Mouse (Mus musculus): ENCODE results near the gene Wdr90.
A peak's percentile ranks its signal among the peaks of the same experiment; 100 is the strongest.

Gene Wdr90

DNA sequence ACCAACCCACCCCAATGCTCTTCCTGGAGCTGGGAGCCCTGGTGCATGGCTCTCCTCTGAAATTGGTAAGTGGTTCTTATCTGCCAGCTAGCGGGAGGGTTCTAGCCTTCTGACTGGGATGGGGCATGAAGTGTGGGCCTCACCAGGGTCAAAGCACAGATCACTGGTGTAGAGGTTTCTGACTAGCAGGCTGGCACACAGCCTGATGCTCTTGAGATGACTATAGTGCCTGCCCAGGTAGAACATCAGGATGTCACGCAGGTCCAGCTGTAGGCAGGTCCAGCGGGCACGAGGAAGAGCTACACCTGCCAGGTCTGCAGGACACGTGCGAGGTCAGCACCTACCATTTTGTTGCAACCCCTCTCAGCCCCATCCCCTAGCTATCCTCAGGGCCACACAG, 1.1 kb downstream of the Wdr90 start:
- DNase-seq (ENCODE audit: low spot score in 2 of 2), result no peak

DNA sequence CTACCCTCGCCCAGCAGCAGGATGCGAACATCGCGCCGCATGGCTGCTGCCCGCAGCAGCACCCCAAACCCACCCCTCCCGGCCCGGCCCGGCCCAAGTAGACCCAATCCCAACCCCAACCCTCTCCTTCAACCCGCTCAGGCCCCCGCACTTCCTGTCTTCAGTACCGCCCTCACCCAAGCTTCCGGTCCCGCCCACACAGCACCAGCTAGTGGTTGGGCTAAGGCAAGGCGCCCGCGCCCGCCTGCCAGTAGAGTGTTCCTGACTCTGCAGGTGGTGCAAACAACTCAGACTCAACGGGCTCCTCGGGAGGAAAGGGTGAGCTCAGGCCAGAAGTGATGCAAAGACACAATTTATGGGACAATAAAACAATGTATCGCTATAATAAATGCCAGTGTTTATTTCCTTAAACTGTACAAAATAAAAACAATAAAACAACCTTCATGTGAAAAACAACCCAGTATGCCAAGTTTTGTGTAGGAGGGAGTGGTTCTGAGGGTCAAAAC, 16.9 kb downstream of the Wdr90 start, which contains the start of gene Rhot2:
TSS of gene Rhot2 (minus strand) at position 456 of the 506 bp plus-strand sequence.
- DNase-seq (ENCODE audit: low spot score in 2 of 2), result peak; percentile 95 to 96

DNA sequence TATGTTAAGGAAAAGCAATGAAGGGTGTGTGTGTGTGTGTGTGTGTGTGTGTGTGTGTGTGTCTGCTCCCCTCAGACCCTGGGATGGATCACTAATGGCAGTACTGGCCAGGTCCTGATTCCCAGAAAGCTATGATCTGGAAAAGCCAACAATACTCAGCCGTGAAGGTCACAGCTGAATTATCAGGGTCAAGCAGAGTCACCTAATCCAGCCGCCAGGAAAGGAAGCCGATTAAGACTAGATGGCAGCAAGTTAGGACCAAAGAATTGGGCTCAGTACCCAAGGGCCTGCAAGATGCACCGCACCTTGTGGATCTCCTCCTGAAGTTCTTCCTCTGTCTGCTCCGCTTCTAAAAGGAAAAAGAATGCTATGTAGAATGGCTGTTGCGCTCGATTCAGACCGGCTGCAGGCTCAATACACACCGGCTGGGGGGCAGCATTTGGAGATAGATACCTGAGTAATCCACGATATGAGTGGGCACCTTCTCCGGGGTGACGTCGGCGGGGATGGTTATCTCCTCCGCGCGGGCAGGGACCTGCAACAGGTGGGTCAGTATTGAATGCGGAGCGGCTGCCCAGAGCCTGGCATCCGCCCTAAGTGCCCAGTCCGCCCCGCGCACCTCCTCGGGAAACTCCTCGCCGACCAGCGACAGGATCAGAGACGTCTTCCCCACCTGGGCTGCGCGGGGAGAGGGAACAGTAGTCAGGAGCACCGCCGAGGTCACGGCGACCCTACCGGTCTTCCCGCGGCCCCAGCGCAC, 17.5 kb downstream of the Wdr90 start:
- peak in 1 of 2 experiments; percentile 57 for DNase-seq (ENCODE audit: low spot score in 2 of 2)

DNA sequence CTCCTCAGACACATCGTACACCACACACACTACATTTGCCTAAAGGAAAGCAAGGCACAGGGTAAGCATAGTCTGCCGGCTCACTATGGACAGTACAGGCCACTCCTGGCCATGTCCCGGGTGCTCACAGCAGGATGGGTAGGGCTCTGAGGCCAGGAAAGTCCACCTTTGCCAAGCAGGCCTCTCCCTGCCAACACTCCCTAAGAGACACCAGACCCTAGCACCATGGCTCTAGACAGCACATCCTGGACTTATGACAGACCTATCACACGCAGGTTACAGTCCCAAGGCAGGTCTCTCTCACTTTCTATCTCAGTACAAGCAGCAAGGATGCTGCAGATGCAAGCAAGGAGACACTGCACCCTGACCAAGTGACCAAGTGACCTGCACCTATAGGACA, 18.2 kb downstream of the Wdr90 start:
- no peak for DNase-seq (ENCODE audit: low spot score in 2 of 2)

DNA sequence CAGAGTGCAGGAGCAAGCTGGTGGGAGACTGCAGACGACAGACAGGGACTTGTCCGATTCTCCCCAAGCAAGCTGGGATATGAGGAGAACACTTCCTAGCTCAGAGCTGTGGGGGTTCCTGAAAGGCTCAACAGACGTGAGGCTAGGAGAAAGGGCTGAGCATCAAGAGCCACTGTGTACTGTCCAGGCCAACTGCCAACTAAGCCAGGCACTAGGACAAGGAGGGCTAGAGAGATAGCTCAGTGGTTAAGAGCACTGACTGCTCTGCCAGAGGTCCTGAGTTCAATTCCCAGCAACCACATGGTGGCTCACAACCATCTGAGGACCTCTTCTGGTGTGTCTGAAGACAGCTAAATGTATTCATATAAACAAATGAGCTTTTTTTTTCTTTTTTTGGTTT, 18.8 kb downstream of the Wdr90 start:
- no peak for DNase-seq (ENCODE audit: low spot score in 2 of 2)

DNA sequence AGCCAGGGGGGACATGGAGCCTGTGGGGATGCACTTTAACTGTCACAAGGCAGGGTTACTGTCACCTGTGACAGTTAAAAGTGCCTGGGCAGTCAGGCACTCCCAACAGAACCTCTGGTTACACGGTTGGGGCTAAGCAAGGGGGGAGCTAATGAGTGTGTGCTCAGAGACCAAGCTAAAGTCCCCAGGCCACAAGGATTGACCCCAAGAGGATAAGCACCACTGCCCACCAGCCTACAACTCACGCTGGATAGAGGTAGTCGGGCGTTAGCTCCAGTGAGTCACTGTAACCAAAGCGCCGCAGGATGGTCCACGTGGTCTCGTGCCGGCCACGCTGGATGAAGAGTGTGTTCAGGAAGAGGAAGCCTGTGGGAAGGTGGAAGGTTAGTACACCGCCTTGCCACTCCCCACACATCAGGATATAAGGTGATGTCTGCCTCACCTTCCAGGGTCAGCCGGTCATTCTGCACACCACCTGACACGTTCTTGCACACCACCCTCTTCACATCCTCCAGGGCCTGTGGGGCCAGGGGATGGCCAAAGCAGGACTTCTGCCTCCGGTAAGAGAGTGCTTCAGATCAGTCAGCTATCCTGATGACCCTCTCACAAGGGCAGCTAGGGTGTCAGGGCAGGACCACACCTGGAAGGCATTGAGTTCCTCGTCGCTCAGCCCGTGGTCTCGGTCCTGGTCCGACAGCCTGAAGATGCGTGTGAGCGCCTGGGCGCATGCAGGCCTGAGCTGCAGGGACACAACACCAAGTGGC, 20.0 kb downstream of the Wdr90 start, which contains the start of gene Gm20683:
TSS of gene Gm20683 (minus strand) at position 647 of the 764 bp plus-strand sequence.
- no peak for DNase-seq (ENCODE audit: low spot score in 2 of 2)

DNA sequence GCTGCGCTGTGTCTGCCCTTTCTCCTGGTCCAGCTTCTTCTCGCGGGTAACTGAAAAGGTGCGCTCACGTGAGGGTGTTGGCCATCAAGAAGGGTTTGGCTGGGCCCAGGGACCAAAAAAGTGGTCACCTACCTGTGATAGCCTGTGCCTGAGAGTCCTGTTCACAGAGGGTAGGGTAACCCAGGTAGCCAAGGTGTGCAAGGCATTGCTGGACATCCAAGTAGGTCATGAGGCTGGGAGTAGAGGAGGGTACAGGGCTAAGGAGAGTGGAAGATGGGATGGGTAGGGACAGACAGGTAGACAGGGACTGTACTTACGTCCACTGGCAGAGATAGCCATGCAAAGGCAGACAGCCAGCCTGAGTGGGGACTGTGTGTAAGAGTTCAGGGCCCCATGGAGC, 20.8 kb downstream of the Wdr90 start:
- no peak for DNase-seq (ENCODE audit: low spot score in 2 of 2)

DNA sequence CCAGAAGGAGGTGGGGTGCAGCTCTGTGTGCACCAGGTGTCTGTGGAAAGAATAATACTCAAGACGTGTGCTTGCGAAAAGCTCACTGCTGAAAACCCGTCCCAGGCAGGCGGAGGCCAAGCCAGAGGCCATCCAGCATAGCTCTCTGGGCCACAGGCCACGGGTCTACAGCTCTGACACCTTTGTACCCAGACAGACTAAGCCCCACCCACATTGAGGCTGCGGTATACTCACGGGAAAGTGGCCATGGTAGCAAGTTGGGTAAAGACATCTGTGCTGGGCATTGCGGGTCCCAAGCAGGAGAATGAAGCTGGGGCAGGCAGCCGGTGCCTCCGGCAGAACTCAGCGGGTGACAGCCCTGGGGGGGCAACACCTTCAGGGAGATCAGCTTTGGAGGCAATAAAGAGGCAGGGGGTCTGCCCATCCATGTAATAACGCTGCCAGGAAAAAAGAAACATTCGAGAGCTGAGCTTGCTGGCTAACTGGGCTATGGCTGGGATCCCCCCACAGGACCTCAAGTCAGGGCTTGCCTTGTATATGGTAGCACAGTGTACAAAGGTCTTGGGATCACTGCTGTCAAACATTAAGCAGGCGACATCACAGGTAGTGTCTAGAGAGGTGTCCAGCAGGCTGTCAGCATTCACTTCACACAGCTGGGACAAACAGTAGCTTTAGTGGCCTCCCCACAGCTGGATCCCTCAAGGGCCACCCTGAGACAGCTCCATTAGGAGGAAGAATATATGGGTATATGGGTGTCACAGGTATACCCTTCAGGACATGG, 21.7 kb downstream of the Wdr90 start:
- no peak for DNase-seq (ENCODE audit: low spot score in 2 of 2)

DNA sequence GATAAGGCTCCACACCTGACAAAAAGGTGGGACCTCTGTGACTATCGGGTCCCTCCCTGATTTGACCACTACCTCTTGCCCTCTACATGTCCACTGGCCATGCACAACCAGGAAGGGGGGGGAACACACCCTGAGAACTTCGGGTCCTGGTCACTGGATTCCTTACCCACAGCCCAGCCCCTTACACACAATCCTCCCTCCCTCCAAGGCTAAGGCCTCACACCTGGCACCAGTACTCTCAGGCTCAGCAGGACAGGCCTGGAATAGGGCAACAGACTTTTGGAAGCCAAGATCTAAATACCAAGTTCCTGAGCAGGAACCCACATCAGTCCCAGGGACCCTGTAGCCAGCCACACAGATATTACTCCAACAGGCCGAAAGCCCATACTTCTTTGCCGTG, 22.4 kb downstream of the Wdr90 start:
- no peak for DNase-seq (ENCODE audit: low spot score in 2 of 2)

DNA sequence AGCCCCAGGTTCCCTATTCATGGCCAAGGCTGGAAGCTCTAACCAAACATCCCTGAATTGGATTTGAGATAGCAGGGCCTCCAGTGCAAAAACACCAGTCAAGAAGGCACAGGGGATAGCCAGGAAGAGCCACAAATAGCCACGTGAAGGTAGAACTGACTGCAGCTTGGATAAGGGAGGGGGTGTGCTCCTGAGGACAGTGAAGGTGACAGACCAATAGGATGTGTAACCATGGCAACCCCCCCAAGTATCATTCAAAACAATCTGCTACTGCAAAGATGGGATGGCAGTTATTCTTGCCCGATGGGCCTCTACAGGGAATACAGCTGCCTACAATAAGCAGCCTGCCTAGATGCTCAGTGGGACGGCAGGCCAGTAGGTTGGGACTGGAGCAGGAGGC, 23.8 kb downstream of the Wdr90 start:
- DNase-seq (ENCODE audit: low spot score in 2 of 2), result peak in 1 of 2 experiments; percentile 37

DNA sequence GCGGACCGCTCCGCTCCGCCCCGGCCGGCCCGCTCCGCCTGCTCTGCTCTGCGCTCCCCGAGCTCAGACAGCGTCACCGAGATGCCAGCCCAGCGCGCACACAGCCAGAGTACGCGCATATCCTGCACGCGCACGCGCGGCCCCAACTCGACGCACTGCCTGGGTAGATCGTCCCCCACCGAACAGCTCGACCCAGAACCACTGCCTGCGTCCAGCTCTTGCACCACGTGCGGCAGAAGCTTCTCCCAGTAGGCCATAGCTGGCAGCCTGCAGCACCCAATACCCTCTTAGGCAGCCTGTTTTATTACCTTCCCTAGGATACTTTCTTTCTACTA, 24.3 kb downstream of the Wdr90 start, which contains the start of gene Rhbdl1:
TSS of gene Rhbdl1 (minus strand) at position 220 of the 335 bp plus-strand sequence.
- peak; percentile 84 to 87 for DNase-seq (ENCODE audit: low spot score in 2 of 2)

DNA sequence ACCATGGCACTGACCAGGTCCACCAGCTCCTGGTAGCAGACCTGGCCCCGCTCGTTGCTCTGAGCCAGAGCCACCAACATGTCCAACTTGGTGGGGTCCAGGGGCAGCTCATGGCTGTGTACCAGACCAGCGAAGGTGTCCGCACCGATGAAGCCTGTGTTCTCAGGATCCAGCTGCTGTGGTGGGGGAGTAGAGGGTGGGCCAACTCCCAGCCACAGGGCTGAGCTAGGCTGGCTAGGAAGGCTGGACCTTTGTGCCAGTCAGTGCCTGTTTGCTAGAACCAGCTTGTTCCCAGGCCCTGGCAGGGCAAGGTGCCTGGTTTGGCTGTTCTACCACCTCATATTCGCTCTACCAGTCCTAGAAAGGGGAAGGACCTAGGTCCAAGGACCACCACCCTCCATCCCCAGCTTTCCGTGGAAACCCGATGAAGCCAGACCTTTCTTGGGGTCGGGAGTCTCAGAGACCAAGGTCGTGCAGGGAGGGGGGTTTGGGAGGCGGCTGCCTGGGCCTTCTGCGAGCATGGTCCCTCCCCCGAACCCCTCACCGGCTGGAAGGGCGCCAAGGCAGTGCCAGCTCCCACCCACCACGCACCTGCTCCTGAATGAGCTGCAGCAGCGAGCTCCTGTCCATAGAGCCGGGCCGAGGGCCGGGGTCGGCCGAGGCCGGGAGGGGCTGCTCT, 24.8 kb downstream of the Wdr90 start:
- no peak for DNase-seq (ENCODE audit: low spot score in 2 of 2)

DNA sequence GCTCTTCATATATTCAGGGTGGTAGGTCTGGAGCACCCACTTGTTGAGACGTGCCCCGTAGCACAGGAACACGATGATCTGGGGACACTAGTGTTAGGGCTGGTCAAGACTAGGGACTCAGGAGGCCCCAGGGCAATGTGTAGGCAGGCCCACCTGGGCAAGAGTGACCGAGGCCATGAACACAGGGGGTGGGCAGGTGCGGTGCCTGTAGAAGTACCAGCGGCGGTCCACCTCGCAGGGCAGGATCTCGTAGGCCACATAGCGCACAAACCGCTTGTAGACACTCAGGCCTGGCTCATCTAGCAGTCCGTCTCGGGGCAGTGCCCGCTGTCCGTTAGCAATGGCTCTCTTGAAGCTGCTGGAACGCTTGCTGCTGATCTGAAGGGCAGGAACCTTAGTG, 25.5 kb downstream of the Wdr90 start:
- DNase-seq (ENCODE audit: low spot score in 2 of 2), result no peak

DNA sequence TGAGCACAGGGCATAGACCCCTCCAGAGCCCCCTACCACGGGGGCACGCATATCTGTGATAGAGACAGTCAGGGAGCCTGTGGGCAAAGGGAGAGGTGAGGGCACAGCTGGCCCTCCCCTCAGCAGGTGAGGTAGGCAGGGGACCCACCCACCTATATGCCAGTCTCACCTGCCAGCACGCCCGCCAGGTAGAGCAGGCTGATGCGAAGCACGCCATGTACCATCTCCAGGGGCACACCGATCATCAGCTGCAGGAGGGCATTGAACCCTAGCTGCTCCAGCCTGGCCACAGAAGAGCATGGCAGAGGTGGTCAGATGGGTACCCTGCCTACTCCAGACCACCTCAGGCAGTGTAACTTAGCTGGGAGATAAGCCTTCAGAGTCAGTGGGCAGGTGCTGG, 26.0 kb downstream of the Wdr90 start:
- no peak for DNase-seq (ENCODE audit: low spot score in 2 of 2)

DNA sequence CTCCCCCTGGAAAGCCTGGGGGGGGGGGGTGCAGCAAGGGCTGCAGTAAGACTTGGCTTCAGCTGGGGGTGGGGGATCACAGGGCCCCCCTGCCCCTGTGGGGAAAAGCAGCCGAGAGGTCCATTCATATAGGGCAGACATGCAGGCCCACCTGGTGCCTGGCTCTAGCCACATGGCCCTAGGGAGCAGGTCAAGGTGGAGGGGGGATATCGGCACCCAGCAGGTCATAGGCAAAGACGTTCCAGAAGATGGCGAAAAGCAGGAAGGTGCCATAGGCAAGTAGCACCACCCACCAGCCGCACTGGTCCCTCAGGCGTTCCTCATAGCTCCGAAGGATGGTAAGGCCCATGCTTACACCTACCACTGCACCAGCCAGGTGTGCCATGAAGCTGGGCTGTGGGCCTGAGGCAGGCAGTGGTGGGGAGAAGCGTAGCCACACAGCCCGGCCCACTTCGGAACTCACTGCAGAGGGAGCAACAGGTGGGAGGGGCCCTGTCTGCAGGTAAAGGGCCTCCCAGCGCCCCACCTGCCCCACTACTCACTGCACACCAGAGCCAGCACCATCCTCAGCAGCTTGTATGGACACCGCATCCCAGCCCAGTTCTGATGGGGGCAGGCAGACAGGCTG, 26.6 kb downstream of the Wdr90 start:
- no peak for DNase-seq (ENCODE audit: low spot score in 2 of 2)

DNA sequence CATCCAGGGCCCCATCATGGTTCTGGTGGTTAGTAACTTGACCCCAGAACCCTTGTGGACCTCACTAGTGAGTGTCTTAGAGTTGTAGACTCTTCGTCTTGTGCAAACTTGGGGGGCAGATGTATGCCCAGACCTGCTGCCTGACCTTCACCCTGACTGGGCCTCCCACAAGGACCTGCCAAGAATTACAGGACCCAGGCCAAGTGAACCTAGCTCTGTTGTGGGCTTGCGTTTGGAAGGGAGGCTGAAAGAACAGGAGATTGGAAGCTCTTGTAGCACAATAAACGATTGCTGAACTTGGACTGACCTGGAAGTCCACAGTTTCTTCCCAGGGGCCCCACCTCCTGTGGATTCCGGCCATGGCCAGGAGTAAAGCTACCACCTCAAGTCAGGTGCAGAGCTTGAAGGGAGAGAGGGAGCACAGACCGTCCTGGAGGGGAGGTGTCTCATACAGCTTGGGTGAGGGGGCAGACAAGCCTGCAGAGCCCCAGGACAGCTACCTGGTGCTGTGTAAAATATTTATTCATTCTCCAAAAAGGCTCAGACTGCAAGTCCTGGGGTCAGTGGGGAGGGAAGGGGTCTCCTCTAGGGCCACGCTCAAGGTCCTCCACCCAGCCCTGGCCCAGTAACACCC, 27.2 kb downstream of the Wdr90 start:
- no peak for DNase-seq (ENCODE audit: low spot score in 2 of 2)

DNA sequence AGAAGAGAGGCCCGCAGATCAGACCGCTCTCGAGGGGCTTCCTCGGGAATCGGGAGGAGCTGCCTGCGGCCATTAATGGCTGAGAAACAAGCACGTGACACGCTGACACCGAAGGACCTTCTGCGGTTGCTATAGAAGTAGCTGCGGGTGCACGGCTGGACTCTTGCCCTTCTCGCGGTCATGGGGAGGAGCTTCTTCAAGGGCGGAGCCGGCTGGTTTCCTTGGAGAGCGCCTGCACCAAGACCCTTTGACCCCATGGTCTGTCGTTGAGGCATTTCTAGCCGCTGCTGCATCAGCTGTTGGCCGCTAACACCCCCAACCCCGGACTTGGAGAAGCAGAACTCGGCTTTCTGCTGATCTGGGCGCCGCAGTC, 28.0 kb downstream of the Wdr90 start, which contains the start of gene Stub1:
TSS of gene Stub1 (minus strand) at position 114 of the 373 bp plus-strand sequence.
- DNase-seq (ENCODE audit: low spot score in 2 of 2), result peak; percentile 79 to 83

DNA sequence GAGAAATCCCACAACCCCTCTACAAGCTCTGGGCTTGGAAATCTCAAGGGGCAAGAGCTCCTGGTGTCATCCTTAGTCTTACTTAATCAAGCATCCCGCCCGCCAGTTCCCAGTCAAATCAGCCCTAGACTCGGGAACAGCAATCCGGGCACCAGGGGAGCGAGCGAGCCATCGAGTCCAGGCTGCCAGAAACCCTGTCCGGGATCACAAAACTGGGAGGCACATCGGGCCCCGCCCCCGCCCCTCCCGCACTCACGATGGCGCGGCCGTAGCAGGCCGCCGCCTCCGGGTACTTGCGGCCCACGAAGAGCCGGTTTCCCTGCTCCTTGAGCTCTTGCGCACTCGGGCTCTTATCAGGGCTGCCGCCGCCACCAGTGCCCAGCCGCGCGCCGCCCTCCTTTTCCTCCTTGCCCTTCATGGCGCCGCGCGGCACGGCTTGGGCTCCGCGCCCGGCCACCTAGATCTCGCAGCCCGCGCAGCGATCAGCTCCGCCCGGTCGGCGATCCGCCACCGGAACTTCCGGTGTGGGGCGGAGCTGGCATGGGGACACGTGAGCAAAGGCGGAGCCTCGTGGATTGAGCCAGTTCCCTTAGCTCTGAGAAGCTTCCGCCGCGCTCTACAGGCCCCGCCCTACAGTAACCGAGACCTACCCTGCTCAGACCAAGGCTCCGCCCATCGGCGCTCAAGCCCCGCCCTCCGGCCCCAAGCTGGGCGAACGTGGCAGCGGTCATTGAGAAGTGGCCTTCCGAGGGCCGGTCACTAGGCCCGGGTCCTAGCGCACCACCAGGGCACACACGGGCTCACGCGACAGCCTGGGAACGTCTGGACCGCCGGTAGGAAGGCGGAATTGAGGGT, 28.6 kb downstream of the Wdr90 start:
- peak; percentile 96 to 99 for DNase-seq (ENCODE audit: low spot score in 2 of 2)

DNA sequence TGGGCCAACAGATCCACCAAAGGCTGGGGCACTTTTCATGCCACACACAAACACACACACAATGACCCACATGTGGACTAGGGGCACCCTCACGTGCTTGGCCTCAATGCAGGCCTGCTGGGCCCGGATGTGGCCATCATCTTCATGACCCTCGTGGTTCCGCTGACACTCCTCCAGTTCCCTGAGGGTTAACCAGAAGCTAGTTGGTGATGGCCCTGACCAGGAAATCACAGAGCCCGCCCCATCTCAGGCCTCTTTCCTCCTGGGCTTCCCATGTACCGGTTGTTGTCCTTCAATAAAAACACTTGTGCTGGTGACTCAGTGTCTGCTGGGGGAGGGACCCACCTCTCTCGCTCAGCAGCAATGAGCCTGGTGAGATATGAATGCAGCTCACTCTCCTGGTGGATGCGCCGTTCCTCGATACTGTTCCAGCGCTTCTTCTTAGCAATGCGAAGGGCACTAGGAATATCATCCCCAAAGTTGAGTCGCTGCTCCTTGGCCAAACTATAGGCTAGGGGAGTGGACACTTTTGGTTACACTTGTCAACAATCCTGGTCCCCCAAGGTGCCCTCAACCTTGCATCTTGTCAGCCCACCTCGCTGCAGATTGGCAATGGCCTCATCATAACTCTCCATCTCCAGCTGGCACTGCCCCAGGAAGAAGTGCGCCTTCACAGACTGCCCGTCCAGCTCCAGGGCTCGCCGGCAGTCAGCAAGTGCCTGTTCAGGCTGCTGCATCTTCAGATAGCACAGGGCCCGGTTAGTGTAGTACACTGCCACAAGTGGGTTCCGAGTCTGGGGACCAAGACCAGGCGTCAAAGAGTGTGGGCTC, 29.6 kb downstream of the Wdr90 start:
- DNase-seq (ENCODE audit: low spot score in 2 of 2), result no peak

Data from right cerebral cortex, adult 2 months (tissue).